Mouse (Mus musculus): ENCODE measurements at regions not wholly inside any gene's neighbourhood (a gene's known extent, or its start where the extent isn't known, plus 50 kb on each side); places are given as distances from the start of the nearest gene placed in this dataset.
A peak's percentile ranks its signal among the peaks of the same experiment; 100 is the strongest.

GRCm38 (mm10) chr2:106086121-106086520, 82.8 kb upstream of the Dnajc24 start:
- no peak for ATAC-seq (replicated peaks; ENCODE audit: low FRiP score, low TSS enrichment, poor library complexity, severe bottlenecking)

GRCm38 (mm10) chr2:106083801-106084800, 80.8 kb upstream of the Dnajc24 start:
- ATAC-seq (replicated peaks; ENCODE audit: low FRiP score, low TSS enrichment, poor library complexity, severe bottlenecking): no peak

DNA sequence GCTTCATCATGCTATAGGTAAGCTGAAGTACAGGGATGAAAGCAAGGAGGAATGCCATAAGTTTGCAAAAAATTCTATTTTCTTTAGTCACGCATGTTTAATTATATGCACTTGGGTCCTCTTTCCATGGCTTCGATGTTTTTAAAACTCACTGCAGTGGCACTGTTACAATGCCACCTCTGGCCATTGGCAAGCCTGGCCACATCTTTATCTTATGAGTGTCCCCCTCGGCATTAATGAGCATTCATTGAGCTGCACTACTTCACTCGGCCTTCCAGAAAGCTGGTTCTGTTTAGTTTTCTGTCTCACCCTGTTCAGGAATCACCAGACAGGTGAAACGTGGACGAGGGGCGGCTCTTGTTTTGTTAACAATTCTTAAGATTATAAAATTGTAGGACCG, 79.7 kb upstream of the Dnajc24 start:
- ATAC-seq (replicated peaks; ENCODE audit: low FRiP score, low TSS enrichment, poor library complexity, severe bottlenecking): no peak

GRCm38 (mm10) chr2:106081951-106082350, 78.6 kb upstream of the Dnajc24 start:
- ATAC-seq (replicated peaks; ENCODE audit: low FRiP score, low TSS enrichment, poor library complexity, severe bottlenecking): peak; percentile 89

- ATAC-seq (replicated peaks; ENCODE audit: low FRiP score, low TSS enrichment, poor library complexity, severe bottlenecking): no peak
These were observed 77.3 kb upstream of the Dnajc24 start for GRCm38 (mm10) chr2:106080626-106081025.

GRCm38 (mm10) chr2:106078591-106078990, 75.2 kb upstream of the Dnajc24 start:
- no peak for ATAC-seq (replicated peaks; ENCODE audit: low FRiP score, low TSS enrichment, poor library complexity, severe bottlenecking)

DNA sequence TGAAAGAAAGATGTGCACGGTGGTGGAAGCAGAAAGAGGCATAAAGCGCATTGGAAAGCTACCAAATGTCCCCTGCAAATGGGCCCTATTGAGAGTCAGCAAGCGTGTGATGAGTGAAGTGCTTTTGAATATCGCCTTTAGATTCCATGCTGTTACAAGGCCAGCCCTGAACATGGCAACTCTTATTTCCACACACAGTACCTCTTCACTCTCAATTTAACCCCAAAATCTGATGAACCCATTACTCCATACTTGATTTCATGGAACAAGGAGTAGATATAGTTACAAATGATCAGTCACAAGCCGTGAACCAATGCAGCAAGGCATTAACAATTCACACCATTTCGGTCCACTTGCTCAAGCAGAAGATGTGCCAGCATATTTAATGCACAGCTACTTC, 71.1 kb upstream of the Dnajc24 start:
- ATAC-seq (replicated peaks; ENCODE audit: low FRiP score, low TSS enrichment, poor library complexity, severe bottlenecking): no peak

- ATAC-seq (replicated peaks; ENCODE audit: low FRiP score, low TSS enrichment, poor library complexity, severe bottlenecking): no peak
These were observed 61.0 kb upstream of the Dnajc24 start for GRCm38 (mm10) chr2:106064316-106064715.
